Mouse (Mus musculus) intestine, embryonic 16.5 days (tissue): ENCODE measurements around the gene Cavin1. TPM values are rescaled to one million over a fixed set of nuclear protein-coding genes. Genes with fewer than 3 reads are reported as not detected.

Experiments
- ATAC-seq: fragments of 200-750 bp; cut with Nextera tagmentation; 2 replicates; pipeline ENCODE4 v1.8.0; 2017; ENCODE audit warnings: moderate TSS enrichment, moderate library complexity
- H3K27ac ChIP-seq: fragments of 300-500 bp; sonication (generic); 2 replicates; pipeline ENCODE4 v1.5.1; 2014; ENCODE audit warnings: mild to moderate bottlenecking, low read length
- H3K27me3 ChIP-seq: fragments of 300-500 bp; sonication (generic); replicated peaks from 2 replicates; pipeline ENCODE4 v1.6.1; 2014; ENCODE audit warnings: low read length, control low read depth, mixed read lengths; ENCODE audit not compliant: control insufficient read depth, insufficient read depth
- H3K36me3 ChIP-seq: fragments of 300-500 bp; sonication (generic); 2 replicates; pipeline ENCODE4 v1.6.1; 2014; ENCODE audit warnings: low read length, control low read depth; ENCODE audit not compliant: control insufficient read depth, insufficient read depth
- H3K4me1 ChIP-seq: fragments of 300-500 bp; sonication (generic); 2 replicates; pipeline ENCODE4 v1.6.1; 2014; ENCODE audit warnings: low read length, control low read depth, mixed read lengths; ENCODE audit not compliant: control insufficient read depth, insufficient read depth
- H3K4me2 ChIP-seq: fragments of 300-500 bp; sonication (generic); 2 replicates; pipeline ENCODE4 v1.6.1; 2014; ENCODE audit warnings: low read depth, low read length, control low read depth
- H3K4me3 ChIP-seq: fragments of 300-500 bp; sonication (generic); 2 replicates; pipeline ENCODE4 v1.5.1; 2014; ENCODE audit warnings: mild to moderate bottlenecking, low read length
- H3K9ac ChIP-seq: fragments of 300-500 bp; sonication (generic); 2 replicates; pipeline ENCODE4 v1.6.1; 2014; ENCODE audit warnings: low read depth, low read length
- H3K9me3 ChIP-seq: fragments of 300-500 bp; sonication (generic); 2 replicates; pipeline ENCODE4 v1.6.1; 2016; ENCODE audit warnings: low read length, control low read depth; ENCODE audit not compliant: control insufficient read depth
- WGBS: fragments of 180-500 bp; shearing (Covaris S2); extraction: QIAGEN DNeasy Blood & Tissue Kit; methylation state at CpG from one replicate; pipeline ENCODE4 v1.1.7; 2014; 5-methylcytosine and 5-hydroxymethylcytosine counted together
- polyA plus RNA-seq: library from polyadenylated mRNA; unstranded; fragments of >200 nt; fragmentation: Nextera tagmentation; extraction: Ambion mirVana; gene quantifications from 2 replicates; pipeline ENCODE4 v1.2.1, GENCODE M21; 2015

Gene Cavin1
- polyA plus RNA-seq, 1 experiment from 2014 or later: 214 TPM

DNA sequence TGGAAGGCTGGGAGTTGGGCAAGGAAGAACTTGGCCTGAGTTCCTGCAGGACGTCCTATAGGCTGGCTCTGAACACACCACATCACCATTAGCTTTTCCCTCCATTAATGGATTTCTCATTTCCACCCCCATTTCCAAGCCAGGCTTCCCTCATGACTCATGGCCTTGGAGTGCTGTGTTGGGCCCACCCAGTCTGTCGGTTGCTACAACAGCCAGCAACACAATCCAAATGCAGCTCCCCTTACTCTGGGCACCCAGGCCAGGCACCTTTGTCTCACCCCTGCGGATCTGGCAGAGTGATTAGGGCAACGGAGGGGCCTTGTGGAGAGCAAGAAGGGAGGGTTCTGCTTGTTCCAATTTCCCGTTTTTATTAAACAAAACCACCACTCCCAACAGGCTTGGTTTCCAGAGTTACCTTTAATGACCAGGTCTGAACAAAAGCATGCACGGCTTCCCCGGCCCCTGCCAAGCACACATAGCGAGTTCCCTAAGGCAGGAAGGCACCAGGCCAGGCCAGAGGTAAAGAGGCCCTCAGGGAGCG, 8.2 kb downstream of the Cavin1 start:
- H3K9me3 ChIP-seq: no peaks in the 10 kb centered on the region
- H3K4me1 ChIP-seq: peaks cover 39% of the 10 kb centered on the region
- no peaks in the 10 kb centered on the region for H3K36me3 ChIP-seq
- 50% methylated on average over 9 of the region's 9 CpGs for WGBS
- H3K27me3 ChIP-seq: peaks cover 8% of the 10 kb centered on the region
- no peak overlapping the region for H3K4me3 ChIP-seq
- peak overlapping the region; percentile 57 for H3K27ac ChIP-seq
- ATAC-seq: peak; percentile 53
- no peak overlapping the region for H3K4me2 ChIP-seq
- H3K9ac ChIP-seq: peak overlapping the region; percentile 27; the same call in 1 of the 2 replicates

DNA sequence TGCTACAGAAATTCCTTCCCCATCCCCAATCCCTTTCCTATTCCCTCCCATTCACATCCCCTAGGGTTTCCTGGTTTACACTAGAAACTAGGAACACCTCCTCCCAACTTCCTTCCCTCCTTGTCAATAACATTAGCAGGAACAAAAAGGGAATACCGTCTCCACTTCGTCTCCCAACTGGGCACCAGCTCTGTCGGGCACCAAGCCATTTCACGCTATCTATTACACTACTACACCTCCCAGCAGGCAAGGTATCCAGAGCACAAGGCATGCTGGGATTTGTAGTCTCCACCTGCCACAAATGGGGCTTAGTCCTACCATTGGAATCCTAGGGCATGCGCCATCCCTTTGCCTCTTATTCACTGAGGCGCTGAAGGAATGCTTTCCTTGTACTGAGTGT, 10.1 kb downstream of the Cavin1 start:
- H3K27me3 ChIP-seq: peaks cover 8% of the 10 kb centered on the region
- no peak overlapping the region for H3K9ac ChIP-seq
- 27% methylated on average over 6 of the region's 6 CpGs for WGBS
- H3K27ac ChIP-seq: peak overlapping the region; percentile 26; the same call in 1 of the 2 replicates
- H3K4me1 ChIP-seq: peaks cover 36% of the 10 kb centered on the region
- no peak overlapping the region for H3K4me3 ChIP-seq
- no peaks in the 10 kb centered on the region for H3K9me3 ChIP-seq
- 0 out of 2 replicates have a peak, but pooled peaks cover 2% of the 10 kb centered on the region for H3K36me3 ChIP-seq
- H3K4me2 ChIP-seq: no peak overlapping the region
- peak; percentile 43; the same call in 1 of the 2 replicates for ATAC-seq

DNA sequence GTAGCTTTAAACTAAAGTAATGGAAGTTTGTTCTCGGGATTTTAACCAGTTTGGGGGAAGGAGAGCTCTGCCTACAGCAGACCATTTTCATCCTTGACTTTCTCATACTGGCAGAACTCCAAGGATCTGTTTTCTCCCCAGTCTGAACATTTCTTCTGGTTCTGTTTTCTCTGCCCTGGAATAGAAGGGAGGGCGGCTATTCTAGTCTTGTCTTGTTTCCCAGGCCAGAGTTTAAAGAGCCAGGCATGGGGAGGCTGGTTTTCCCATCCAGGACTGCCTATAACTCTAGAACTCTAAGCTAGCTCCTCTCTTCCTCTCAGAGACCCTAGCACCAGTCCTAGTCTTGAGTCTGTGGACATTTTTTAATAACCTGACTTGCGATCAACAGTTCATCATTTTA, 10.9 kb downstream of the Cavin1 start:
- H3K9ac ChIP-seq: no peak overlapping the region
- H3K27ac ChIP-seq: peak overlapping the region; percentile 46
- 29% methylated on average over 3 of the region's 3 CpGs for WGBS

GRCm38 (mm10) chr11:100959464-100959810, 11.2 kb downstream of the Cavin1 start:
- Histone ChIP-seq H3K36me3 (0 out of 2 replicates have a peak, but pooled peaks cover 2% of the 10 kb centered on the region), H3K4me2 (peak overlapping the region; percentile 36), H3K4me1 (peaks cover 36% of the 10 kb centered on the region), H3K27ac (no peak overlapping the region; the same call in 1 of the 2 replicates), H3K4me3 (peak overlapping the region; percentile 16; the same call in 1 of the 2 replicates), H3K9ac (0 out of 2 replicates have a peak overlapping the region, but pooled peaks have one; percentile 17), H3K27me3 (peaks cover 8% of the 10 kb centered on the region), H3K9me3 (no peaks in the 10 kb centered on the region)
- 0 out of 2 replicates have a peak, but pooled peaks have one; percentile 16 for ATAC-seq
- 6% methylated on average over 14 of the region's 14 CpGs for WGBS

More for the DNA sequence above, 10.9 kb downstream of the Cavin1 start:
- Histone ChIP-seq H3K4me1 (peaks cover 36% of the 10 kb centered on the region), H3K4me3 (no peak overlapping the region), H3K36me3 (0 out of 2 replicates have a peak, but pooled peaks cover 2% of the 10 kb centered on the region), H3K27me3 (peaks cover 8% of the 10 kb centered on the region), H3K4me2 (no peak overlapping the region), H3K9me3 (no peaks in the 10 kb centered on the region)
- no peak for ATAC-seq

DNA sequence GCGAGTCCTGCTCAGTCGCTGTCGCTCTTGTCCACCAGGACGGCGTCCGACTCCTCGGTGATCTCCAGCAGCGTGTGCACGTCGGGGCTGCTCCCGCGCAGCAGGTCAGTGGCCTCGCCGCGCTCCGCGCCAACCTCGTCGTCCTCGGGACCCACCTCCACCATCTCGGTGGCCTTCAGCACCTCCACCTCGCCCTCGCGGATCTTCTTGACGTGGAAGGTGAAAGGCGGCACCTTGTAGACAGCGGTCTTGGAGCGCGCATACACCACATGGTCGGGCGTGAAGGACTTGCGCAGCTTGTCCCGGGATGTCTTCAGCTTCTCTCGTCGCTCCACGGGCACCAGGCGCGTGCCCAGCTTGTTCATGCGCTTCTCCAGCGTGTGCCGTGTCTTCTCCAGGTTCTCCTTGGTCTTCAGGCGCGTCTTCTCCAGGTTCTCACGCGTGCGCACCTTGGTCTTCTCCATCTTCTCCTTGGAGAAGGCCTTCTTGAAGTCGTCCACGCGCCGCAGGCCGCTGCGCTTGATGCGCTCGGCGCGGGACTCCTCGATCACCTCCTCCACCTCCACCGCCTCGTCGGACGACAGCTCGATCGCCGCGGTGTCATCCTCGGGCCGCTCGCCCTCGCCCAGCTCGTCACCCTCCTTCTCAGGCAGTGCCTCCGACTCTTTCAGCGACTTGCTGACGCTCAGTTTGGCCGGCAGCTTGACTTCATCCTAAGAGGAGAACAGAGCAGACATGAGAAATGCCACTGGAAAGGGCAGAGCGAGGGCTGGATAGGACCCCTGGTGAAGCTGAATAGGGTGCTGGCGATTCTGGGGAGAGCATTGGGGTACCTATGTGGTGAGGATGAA, 11.8 kb downstream of the Cavin1 start:
- peak overlapping the region; percentile 16; the same call in 1 of the 2 replicates for H3K4me3 ChIP-seq
- peaks cover 8% of the 10 kb centered on the region for H3K27me3 ChIP-seq
- H3K4me2 ChIP-seq: peak overlapping the region; percentile 36
- no peaks in the 10 kb centered on the region for H3K9me3 ChIP-seq
- H3K4me1 ChIP-seq: peaks cover 30% of the 10 kb centered on the region
- 26% methylated on average over 76 of the region's 76 CpGs for WGBS
- H3K36me3 ChIP-seq: 0 out of 2 replicates have a peak, but pooled peaks cover 2% of the 10 kb centered on the region
- ATAC-seq: no peak
- no peak overlapping the region for H3K27ac ChIP-seq
- 0 out of 2 replicates have a peak overlapping the region, but pooled peaks have one; percentile 17 for H3K9ac ChIP-seq

- Histone ChIP-seq H3K27ac (no peak overlapping the region), H3K36me3 (0 out of 2 replicates have a peak, but pooled peaks cover 2% of the 10 kb centered on the region), H3K9ac (no peak overlapping the region), H3K9me3 (no peaks in the 10 kb centered on the region), H3K4me1 (peaks cover 24% of the 10 kb centered on the region), H3K4me3 (no peak overlapping the region), H3K27me3 (peaks cover 8% of the 10 kb centered on the region), H3K4me2 (no peak overlapping the region)
- WGBS: 43% methylated on average over 6 of the region's 6 CpGs
- ATAC-seq: no peak
Observed at GRCm38 (mm10) chr11:100957915-100958469, 12.7 kb downstream of the Cavin1 start.

GRCm38 (mm10) chr11:100957244-100957643, 13.4 kb downstream of the Cavin1 start:
- peaks cover 8% of the 10 kb centered on the region for H3K27me3 ChIP-seq
- H3K36me3 ChIP-seq: 0 out of 2 replicates have a peak, but pooled peaks cover 2% of the 10 kb centered on the region
- H3K9me3 ChIP-seq: no peaks in the 10 kb centered on the region
- peaks cover 20% of the 10 kb centered on the region for H3K4me1 ChIP-seq
- no peak overlapping the region for H3K4me3 ChIP-seq
- H3K27ac ChIP-seq: no peak overlapping the region
- no peak overlapping the region for H3K9ac ChIP-seq
- 0 out of 2 replicates have a peak, but pooled peaks have one; percentile 32 for ATAC-seq
- WGBS: 7% methylated on average over 5 of the region's 5 CpGs
- no peak overlapping the region for H3K4me2 ChIP-seq

GRCm38 (mm10) chr11:100949540-100949939, 21.1 kb downstream of the Cavin1 start:
- Histone ChIP-seq H3K27ac (no peak overlapping the region), H3K4me2 (no peak overlapping the region), H3K27me3 (no peaks in the 10 kb centered on the region), H3K36me3 (no peaks in the 10 kb centered on the region), H3K9ac (no peak overlapping the region), H3K4me1 (peaks cover 10% of the 10 kb centered on the region; the same call in 1 of the 2 replicates), H3K9me3 (peaks cover 5% of the 10 kb centered on the region; the same call in 1 of the 2 replicates), H3K4me3 (no peak overlapping the region)
- WGBS: 100% methylated on average over 1 of the region's 1 CpGs
- ATAC-seq: no peak

DNA sequence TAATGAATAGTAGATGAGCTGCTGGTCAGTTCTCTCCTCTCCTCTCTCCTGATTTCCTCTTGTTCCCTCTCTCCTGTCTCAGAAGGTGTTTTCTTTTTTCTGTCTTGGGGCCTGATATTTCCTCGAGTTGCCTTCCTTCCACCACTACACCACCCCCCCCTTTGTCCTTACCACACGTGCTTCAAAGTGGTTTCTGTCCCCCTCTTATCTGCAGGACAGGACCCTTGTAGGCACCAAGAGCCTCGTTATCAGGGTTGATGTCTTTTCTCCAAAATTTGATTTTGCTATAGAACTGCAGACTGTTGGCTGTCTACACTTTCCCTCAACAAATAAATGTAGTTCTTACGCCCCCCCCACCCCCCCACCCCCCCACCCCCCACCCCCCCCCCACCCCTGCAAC, 22.4 kb downstream of the Cavin1 start:
- no peaks in the 10 kb centered on the region for H3K36me3 ChIP-seq
- WGBS: 51% methylated on average over 4 of the region's 4 CpGs
- H3K9me3 ChIP-seq: peaks cover 5% of the 10 kb centered on the region; the same call in 1 of the 2 replicates
- H3K4me2 ChIP-seq: no peak overlapping the region
- no peak for ATAC-seq
- H3K27ac ChIP-seq: no peak overlapping the region
- no peak overlapping the region for H3K9ac ChIP-seq
- H3K4me1 ChIP-seq: peaks cover 10% of the 10 kb centered on the region; the same call in 1 of the 2 replicates
- no peaks in the 10 kb centered on the region for H3K27me3 ChIP-seq
- H3K4me3 ChIP-seq: no peak overlapping the region
